Mouse (Mus musculus): ENCODE data around the gene Xpnpep1.

- no peak for TF ChIP-seq ZNF384 (IDR thresholded peaks at IDR 0.05; ENCODE audit: low read depth, low read length)
- TF ChIP-seq CHD2 (IDR thresholded peaks at IDR 0.05; ENCODE audit: low read depth, low read length), result no peak
- TF ChIP-seq HCFC1 (IDR thresholded peaks at IDR 0.05; ENCODE audit: borderline replicate concordance, insufficient read depth, low read length), result no peak
- no peak for TF ChIP-seq MAFK (IDR thresholded peaks at IDR 0.05; ENCODE audit: insufficient read depth, low read depth, low read length)
- no peak for TF ChIP-seq ZC3H11A (IDR thresholded peaks at IDR 0.05; ENCODE audit: borderline replicate concordance, low read depth, low read length)
Measured at GRCm38 (mm10) chr19:53039090-53039489, 924 bp downstream of the Xpnpep1 start.

Measured in ES-E14 (cell line).